Mouse (Mus musculus): ENCODE data around the gene Hmga2.

GRCm38 (mm10) chr10:120406038-120406437, 70.2 kb downstream of the Hmga2 start:
- TF ChIP-seq POLR2A (IDR thresholded peaks at IDR 0.05; ENCODE audit: insufficient read depth, low read depth, low read length) (no peak), CTCF (IDR thresholded peaks at IDR 0.05; ENCODE audit: insufficient read depth, low read depth, low read length) (no peak)

All from olfactory bulb, adult 2 months (tissue).